Mouse (Mus musculus) heart, adult 2 months (tissue): ENCODE data around the gene Fhit. TPM values are rescaled to one million over a fixed set of nuclear protein-coding genes. Genes with fewer than 3 reads are reported as not detected.

Source experiments
- DNase-seq, 2 experiments: peaks; one replicate each; pipeline ENCODE4 v3.0.0; 2021
- H3K27ac ChIP-seq: fragments of 200-600 bp; 2 replicates; pipeline ENCODE4 v1.8.1; 2022
- H3K27me3 ChIP-seq: fragments of 200-500 bp; 2 replicates; pipeline ENCODE4 v1.6.1; 2012; ENCODE audit warnings: mild to moderate bottlenecking, low read length, inconsistent platforms, mixed read lengths; ENCODE audit not compliant: control insufficient read depth, insufficient read depth
- H3K36me3 ChIP-seq: fragments of 200-500 bp; 2 replicates; pipeline ENCODE4 v1.6.1; 2012; ENCODE audit warnings: low read length, inconsistent platforms; ENCODE audit not compliant: control insufficient read depth, insufficient read depth
- H3K4me1 ChIP-seq: fragments of 200-500 bp; 2 replicates; pipeline ENCODE4 v1.6.1; 2011; ENCODE audit warnings: low read length; ENCODE audit not compliant: control insufficient read depth, insufficient read depth
- H3K4me3 ChIP-seq: fragments of 200-600 bp; 2 replicates; pipeline ENCODE4 v1.8.1; 2022
- H3K79me2 ChIP-seq: fragments of 200-500 bp; replicated peaks from 2 replicates; pipeline ENCODE4 v1.6.1; 2012; ENCODE audit warnings: mild to moderate bottlenecking, inconsistent platforms, low read length, moderate library complexity, mixed read lengths; ENCODE audit not compliant: control insufficient read depth, insufficient read depth
- H3K9ac ChIP-seq: fragments of 200-500 bp; 2 replicates; pipeline ENCODE4 v1.6.1; 2012; ENCODE audit warnings: low read depth, mild to moderate bottlenecking, control low read depth, inconsistent platforms, low read length, mixed read lengths
- CTCF ChIP-seq: fragments of 200-600 bp; IDR thresholded peaks from 2 replicates; pipeline ENCODE4 v1.8.1; 2022; ENCODE audit warnings: antibody characterized with exemption, mild to moderate bottlenecking, moderate library complexity
- EP300 ChIP-seq: fragments of 200-500 bp; IDR thresholded peaks from 2 replicates; pipeline ENCODE4 v1.6.1; 2011; ENCODE audit warnings: low read depth, low read length, control low read depth; ENCODE audit not compliant: insufficient read depth
- POLR2A ChIP-seq: fragments of 200-500 bp; IDR thresholded peaks from 2 replicates; pipeline ENCODE4 v1.6.1; 2011; ENCODE audit warnings: mild to moderate bottlenecking, low read depth, low read length, control low read depth; ENCODE audit not compliant: insufficient read depth
- WGBS: fragments of 180-500 bp; shearing (Covaris S2); methylation state at CpG from one replicate; pipeline ENCODE4 v1.1.7; 2018; 5-methylcytosine and 5-hydroxymethylcytosine counted together
- intact Hi-C: fragments of 180-260 bp; cut with DNase I; formaldehyde crosslinking; loops from one replicate; pipeline ENCODE4 v1.15.1; 2025
- polyA plus RNA-seq: library from polyadenylated mRNA; depleted of rRNA; stranded (reverse); fragments of >200 nt; gene quantifications from 2 replicates; pipeline ENCODE4 v1.2.3, GENCODE M21; 2012
- total RNA-seq, 2 experiments: library from RNA; stranded (reverse); gene quantifications; 2 replicates each; pipeline ENCODE4 v1.2.3; 2021

Fhit gene
- total and polyA plus RNA-seq, 3 experiments: 1.7 to 2.3 (median 1.7) TPM

- Histone ChIP-seq H3K4me1 (no peaks in the 10 kb centered on the region), H3K36me3 (no peaks in the 10 kb centered on the region), H3K4me3 (no peak overlapping the region), H3K79me2 (no peaks in the 10 kb centered on the region), H3K27me3 (no peaks in the 10 kb centered on the region), H3K9ac (no peak overlapping the region), H3K27ac (no peak overlapping the region)
- no peak for TF ChIP-seq EP300
- TF ChIP-seq POLR2A: no peak
- TF ChIP-seq CTCF: no peak
- intact Hi-C loops: no loop called here
- DNase-seq: no peak
- WGBS: 90% methylated on average over 4 of the region's 4 CpGs
Measured at GRCm38 (mm10) chr14:9815963-9816362, 1345.9 kb downstream of the Fhit start.

GRCm38 (mm10) chr14:9811847-9812321 is 1350.0 kb downstream of the Fhit start:
- H3K27me3 ChIP-seq: no peaks in the 10 kb centered on the region
- no peak overlapping the region for H3K9ac ChIP-seq
- H3K4me1 ChIP-seq: no peaks in the 10 kb centered on the region
- no peaks in the 10 kb centered on the region for H3K79me2 ChIP-seq
- H3K27ac ChIP-seq: no peak overlapping the region
- intact Hi-C loops: no loop called here
- no peak overlapping the region for H3K4me3 ChIP-seq
- no peak for TF ChIP-seq CTCF
- TF ChIP-seq EP300: no peak
- no peak for TF ChIP-seq POLR2A
- WGBS: 71% methylated on average over 9 of the region's 9 CpGs
- DNase-seq: peak in 1 of 2 experiments; percentile 2
- no peaks in the 10 kb centered on the region for H3K36me3 ChIP-seq

- no peaks in the 10 kb centered on the region for H3K4me1 ChIP-seq
- no peak overlapping the region for H3K9ac ChIP-seq
- H3K36me3 ChIP-seq: no peaks in the 10 kb centered on the region
- TF ChIP-seq EP300: no peak
- TF ChIP-seq POLR2A: no peak
- TF ChIP-seq CTCF: no peak
- no peak overlapping the region for H3K27ac ChIP-seq
- no peak for DNase-seq
- 74% methylated on average over 7 of the region's 7 CpGs for WGBS
- no peak overlapping the region for H3K4me3 ChIP-seq
- no peaks in the 10 kb centered on the region for H3K27me3 ChIP-seq
- no peaks in the 10 kb centered on the region for H3K79me2 ChIP-seq
- intact Hi-C loops: no loop called here
Measured at GRCm38 (mm10) chr14:9811177-9811846, 1350.5 kb downstream of the Fhit start.

- no peak overlapping the region for H3K27ac ChIP-seq
- no peak overlapping the region for H3K9ac ChIP-seq
- DNase-seq: no peak
- intact Hi-C loops: no loop called here
- no peaks in the 10 kb centered on the region for H3K4me1 ChIP-seq
- H3K4me3 ChIP-seq: no peak overlapping the region
- TF ChIP-seq POLR2A: no peak
- TF ChIP-seq CTCF: no peak
- TF ChIP-seq EP300: no peak
- H3K79me2 ChIP-seq: no peaks in the 10 kb centered on the region
- H3K36me3 ChIP-seq: no peaks in the 10 kb centered on the region
- no peaks in the 10 kb centered on the region for H3K27me3 ChIP-seq
Measured at GRCm38 (mm10) chr14:9793403-9793802, 1368.4 kb downstream of the Fhit start.

DNA sequence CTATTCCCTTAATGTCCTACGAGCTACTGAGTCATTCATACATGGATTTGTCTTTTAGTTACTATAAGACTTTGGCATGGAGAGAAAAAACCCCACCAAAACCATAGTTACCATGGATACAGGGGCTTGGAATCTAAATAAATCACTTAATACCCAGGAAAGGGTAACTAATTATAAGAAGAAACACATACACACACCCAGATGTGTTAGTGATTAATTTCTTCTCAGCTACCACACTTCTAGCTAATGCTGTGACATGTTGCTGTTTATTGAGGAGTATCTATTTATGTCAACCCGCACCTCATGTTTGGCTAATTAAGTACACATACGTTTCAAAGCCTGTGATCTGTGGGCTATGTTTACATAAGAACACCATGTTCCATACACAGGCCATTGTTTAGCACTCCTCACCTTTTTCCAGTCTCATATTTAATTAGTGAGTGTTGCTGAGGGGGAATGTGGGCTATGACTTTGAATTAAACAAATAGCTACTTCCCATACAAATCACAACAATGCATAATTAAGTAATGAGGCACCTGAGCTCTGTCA is 1373.4 kb downstream of the Fhit start:
- DNase-seq: no peak
- H3K27me3 ChIP-seq: no peaks in the 10 kb centered on the region
- H3K27ac ChIP-seq: no peak overlapping the region
- H3K4me3 ChIP-seq: no peak overlapping the region
- 66% methylated on average over 3 of the region's 3 CpGs for WGBS
- H3K9ac ChIP-seq: no peak overlapping the region
- H3K79me2 ChIP-seq: no peaks in the 10 kb centered on the region
- H3K4me1 ChIP-seq: no peaks in the 10 kb centered on the region
- H3K36me3 ChIP-seq: no peaks in the 10 kb centered on the region
- TF ChIP-seq POLR2A: no peak
- no peak for TF ChIP-seq EP300
- no peak for TF ChIP-seq CTCF
- intact Hi-C loops: no loop called here

- no peaks in the 10 kb centered on the region for H3K27me3 ChIP-seq
- no peaks in the 10 kb centered on the region for H3K4me1 ChIP-seq
- H3K79me2 ChIP-seq: no peaks in the 10 kb centered on the region
- TF ChIP-seq CTCF (no peak), EP300 (no peak), POLR2A (no peak)
- no peak overlapping the region for H3K27ac ChIP-seq
- no peak overlapping the region for H3K9ac ChIP-seq
- no peaks in the 10 kb centered on the region for H3K36me3 ChIP-seq
- WGBS: 73% methylated on average over 1 of the region's 1 CpGs
- intact Hi-C loops: no loop called here
- H3K4me3 ChIP-seq: no peak overlapping the region
- DNase-seq: no peak
Measured at GRCm38 (mm10) chr14:9787389-9787788, 1374.4 kb downstream of the Fhit start.
